Mouse (Mus musculus): Measurements from ENCODE around the gene Cdca7. TPM values are rescaled to one million over a fixed set of nuclear protein-coding genes. Genes with fewer than 3 reads are reported as not detected.

Cdca7 gene
- polyA plus RNA-seq, 1 experiment = 5.1 TPM

GRCm38 (mm10) chr2:72516720-72517089 lies 40.7 kb downstream of the Cdca7 start:
- no peaks in the 10 kb centered on the region for H3K79me2 ChIP-seq (ENCODE audit: control insufficient read depth, insufficient read depth)
- TF ChIP-seq MAX (IDR thresholded peaks at IDR 0.05; ENCODE audit: low read depth) (no peak), USF1 (IDR thresholded peaks at IDR 0.05; ENCODE audit: low read depth) (no peak), TCF3 (IDR thresholded peaks at IDR 0.05; ENCODE audit: insufficient read length, low read depth) (no peak), E2F4 (IDR thresholded peaks at IDR 0.05; ENCODE audit: insufficient read depth) (no peak)
- peaks cover 30% of the 10 kb centered on the region for H3K27me3 ChIP-seq (ENCODE audit: control insufficient read depth, insufficient read depth, insufficient read length)
- H3K4me3 ChIP-seq = no peak overlapping the region
- H3ac ChIP-seq (ENCODE audit: control insufficient read depth, insufficient read length) = no peak overlapping the region
- peak overlapping the region; percentile 10 for H3K4me2 ChIP-seq (ENCODE audit: low read depth)
- no peaks in the 10 kb centered on the region for H3K36me3 ChIP-seq (ENCODE audit: control insufficient read depth, insufficient read depth)

- no peak overlapping the region for H3K4me2 ChIP-seq (ENCODE audit: low read depth)
- H3K79me2 ChIP-seq (ENCODE audit: control insufficient read depth, insufficient read depth) = no peaks in the 10 kb centered on the region
- no peak for TF ChIP-seq POLR2AphosphoS2 (IDR thresholded peaks at IDR 0.05; ENCODE audit: insufficient read length, low read depth)
- H3K27me3 ChIP-seq (ENCODE audit: control insufficient read depth, insufficient read depth, insufficient read length) = peaks cover 8% of the 10 kb centered on the region
- H3ac ChIP-seq (ENCODE audit: control insufficient read depth, insufficient read length) = no peak overlapping the region
- no peaks in the 10 kb centered on the region for H3K36me3 ChIP-seq (ENCODE audit: control insufficient read depth, insufficient read depth)
- no peak overlapping the region for H3K4me3 ChIP-seq
Measured at GRCm38 (mm10) chr2:72524022-72524421, 48.1 kb downstream of the Cdca7 start.

- Histone ChIP-seq H3K4me2 (ENCODE audit: low read depth) (no peak overlapping the region), H3ac (ENCODE audit: control insufficient read depth, insufficient read length) (no peak overlapping the region), H3K36me3 (ENCODE audit: control insufficient read depth, insufficient read depth) (no peaks in the 10 kb centered on the region), H3K79me2 (ENCODE audit: control insufficient read depth, insufficient read depth) (no peaks in the 10 kb centered on the region), H3K27me3 (ENCODE audit: control insufficient read depth, insufficient read depth, insufficient read length) (peaks cover 5% of the 10 kb centered on the region), H3K4me3 (no peak overlapping the region)
- no peak for TF ChIP-seq MAX (IDR thresholded peaks at IDR 0.05; ENCODE audit: low read depth)
- no peak for TF ChIP-seq SRF (IDR thresholded peaks at IDR 0.05; ENCODE audit: control insufficient read depth, insufficient read length, low read depth)
- no peak for TF ChIP-seq MYOG (IDR thresholded peaks at IDR 0.05; ENCODE audit: control insufficient read depth in 1 of 3, insufficient read depth in 1 of 3, insufficient read length in 2 of 3, low read depth in 2 of 3)
- TF ChIP-seq E2F4 (IDR thresholded peaks at IDR 0.05; ENCODE audit: insufficient read depth) = no peak
- no peak for TF ChIP-seq CEBPB (IDR thresholded peaks at IDR 0.05; ENCODE audit: insufficient read depth, poor library complexity, severe bottlenecking)
- TF ChIP-seq POLR2AphosphoS2 (IDR thresholded peaks at IDR 0.05; ENCODE audit: insufficient read length, low read depth) = no peak
- TF ChIP-seq REST (IDR thresholded peaks at IDR 0.05; ENCODE audit: insufficient read depth, insufficient read length) = no peak
- no peak for TF ChIP-seq POLR2A (IDR thresholded peaks at IDR 0.05; ENCODE audit: insufficient read length, low read depth)
- TF ChIP-seq USF1 (IDR thresholded peaks at IDR 0.05; ENCODE audit: low read depth) = no peak
- TF ChIP-seq TCF3 (IDR thresholded peaks at IDR 0.05; ENCODE audit: insufficient read length, low read depth) = no peak
- TF ChIP-seq TCF12 (IDR thresholded peaks at IDR 0.05; ENCODE audit: insufficient read depth, poor library complexity, severe bottlenecking) = no peak
- TF ChIP-seq MYOD1 (IDR thresholded peaks at IDR 0.05; ENCODE audit: control insufficient read depth in 1 of 3, insufficient read length in 2 of 3, low read depth in 2 of 3) = no peak
Measured at GRCm38 (mm10) chr2:72525556-72525955, 49.6 kb downstream of the Cdca7 start.

- Histone ChIP-seq H3K79me2 (ENCODE audit: control insufficient read depth, insufficient read depth) (no peaks in the 10 kb centered on the region), H3K4me3 (no peak overlapping the region), H3K4me2 (ENCODE audit: low read depth) (no peak overlapping the region), H3ac (ENCODE audit: control insufficient read depth, insufficient read length) (no peak overlapping the region), H3K27me3 (ENCODE audit: control insufficient read depth, insufficient read depth, insufficient read length) (no peaks in the 10 kb centered on the region), H3K36me3 (ENCODE audit: control insufficient read depth, insufficient read depth) (no peaks in the 10 kb centered on the region)
- no peak for TF ChIP-seq E2F4 (IDR thresholded peaks at IDR 0.05; ENCODE audit: insufficient read depth)
- TF ChIP-seq MAX (IDR thresholded peaks at IDR 0.05; ENCODE audit: low read depth) = no peak
- no peak for TF ChIP-seq POLR2AphosphoS2 (IDR thresholded peaks at IDR 0.05; ENCODE audit: insufficient read length, low read depth)
- no peak for TF ChIP-seq POLR2A (IDR thresholded peaks at IDR 0.05; ENCODE audit: insufficient read length, low read depth)
- TF ChIP-seq TCF3 (IDR thresholded peaks at IDR 0.05; ENCODE audit: insufficient read length, low read depth) = no peak
- no peak for TF ChIP-seq USF1 (IDR thresholded peaks at IDR 0.05; ENCODE audit: low read depth)
- no peak for TF ChIP-seq SRF (IDR thresholded peaks at IDR 0.05; ENCODE audit: control insufficient read depth, insufficient read length, low read depth)
- TF ChIP-seq MYOD1 (IDR thresholded peaks at IDR 0.05; ENCODE audit: control insufficient read depth in 1 of 3, insufficient read length in 2 of 3, low read depth in 2 of 3) = no peak
- TF ChIP-seq TCF12 (IDR thresholded peaks at IDR 0.05; ENCODE audit: insufficient read depth, poor library complexity, severe bottlenecking) = no peak
- no peak for TF ChIP-seq REST (IDR thresholded peaks at IDR 0.05; ENCODE audit: insufficient read depth, insufficient read length)
- no peak for TF ChIP-seq CEBPB (IDR thresholded peaks at IDR 0.05; ENCODE audit: insufficient read depth, poor library complexity, severe bottlenecking)
- TF ChIP-seq MYOG (IDR thresholded peaks at IDR 0.05; ENCODE audit: control insufficient read depth in 1 of 3, insufficient read depth in 1 of 3, insufficient read length in 2 of 3, low read depth in 2 of 3) = no peak
Measured at GRCm38 (mm10) chr2:72529026-72529357, 53.0 kb downstream of the Cdca7 start.

GRCm38 (mm10) chr2:72529358-72530319 lies 53.7 kb downstream of the Cdca7 start:
- TF ChIP-seq E2F4 (IDR thresholded peaks at IDR 0.05; ENCODE audit: insufficient read depth) (no peak), CEBPB (IDR thresholded peaks at IDR 0.05; ENCODE audit: insufficient read depth, poor library complexity, severe bottlenecking) (no peak), TCF3 (IDR thresholded peaks at IDR 0.05; ENCODE audit: insufficient read length, low read depth) (no peak), MAX (IDR thresholded peaks at IDR 0.05; ENCODE audit: low read depth) (no peak), POLR2A (IDR thresholded peaks at IDR 0.05; ENCODE audit: insufficient read length, low read depth) (no peak), POLR2AphosphoS2 (IDR thresholded peaks at IDR 0.05; ENCODE audit: insufficient read length, low read depth) (no peak), TCF12 (IDR thresholded peaks at IDR 0.05; ENCODE audit: insufficient read depth, poor library complexity, severe bottlenecking) (no peak), USF1 (IDR thresholded peaks at IDR 0.05; ENCODE audit: low read depth) (no peak), REST (IDR thresholded peaks at IDR 0.05; ENCODE audit: insufficient read depth, insufficient read length) (no peak), MYOG (IDR thresholded peaks at IDR 0.05; ENCODE audit: control insufficient read depth in 1 of 3, insufficient read depth in 1 of 3, insufficient read length in 2 of 3, low read depth in 2 of 3) (no peak), MYOD1 (IDR thresholded peaks at IDR 0.05; ENCODE audit: control insufficient read depth in 1 of 3, insufficient read length in 2 of 3, low read depth in 2 of 3) (no peak), SRF (IDR thresholded peaks at IDR 0.05; ENCODE audit: control insufficient read depth, insufficient read length, low read depth) (no peak)
- Histone ChIP-seq H3K27me3 (ENCODE audit: control insufficient read depth, insufficient read depth, insufficient read length) (no peaks in the 10 kb centered on the region), H3K4me3 (no peak overlapping the region), H3K79me2 (ENCODE audit: control insufficient read depth, insufficient read depth) (no peaks in the 10 kb centered on the region), H3K4me2 (ENCODE audit: low read depth) (no peak overlapping the region), H3ac (ENCODE audit: control insufficient read depth, insufficient read length) (no peak overlapping the region), H3K36me3 (ENCODE audit: control insufficient read depth, insufficient read depth) (no peaks in the 10 kb centered on the region)
